Mouse (Mus musculus) embryonic facial prominence, embryonic 14.5 days (tissue): ENCODE results near the gene Fcgr2b. TPM values are rescaled to one million over a fixed set of nuclear protein-coding genes. Genes with fewer than 3 reads are reported as not detected.

Source experiments
- ATAC-seq: fragments of 200-750 bp; cut with Nextera tagmentation; 2 replicates; pipeline ENCODE4 v1.8.0; 2017; ENCODE audit warnings: low read depth, moderate number of reproducible peaks, moderate TSS enrichment
- DNase-seq: peaks from one replicate; pipeline ENCODE4 v3.0.0-alpha.2; 2015; ENCODE audit warnings: low spot score
- H3K27ac ChIP-seq: fragments of 300-500 bp; sonication (generic); replicated peaks from 2 replicates; pipeline ENCODE4 v1.5.1; 2014; ENCODE audit warnings: low read depth, mild to moderate bottlenecking, low read length, moderate library complexity
- H3K27me3 ChIP-seq: fragments of 300-500 bp; sonication (generic); replicated peaks from 2 replicates; pipeline ENCODE4 v1.6.1; 2014; ENCODE audit warnings: low read length; ENCODE audit not compliant: control insufficient read depth, insufficient read depth
- H3K36me3 ChIP-seq: fragments of 300-500 bp; sonication (generic); 2 replicates; pipeline ENCODE4 v1.6.1; 2014; ENCODE audit warnings: low read length, mixed read lengths; ENCODE audit not compliant: control insufficient read depth, insufficient read depth
- H3K4me1 ChIP-seq: fragments of 300-500 bp; sonication (generic); 2 replicates; pipeline ENCODE4 v1.6.1; 2014; ENCODE audit warnings: antibody characterized with exemption, low read length; ENCODE audit not compliant: control insufficient read depth, insufficient read depth
- H3K4me2 ChIP-seq: fragments of 300-500 bp; sonication (generic); 2 replicates; pipeline ENCODE4 v1.6.1; 2014; ENCODE audit warnings: low read depth, mild to moderate bottlenecking, low read length, moderate library complexity, mixed read lengths
- H3K4me3 ChIP-seq: fragments of 300-500 bp; sonication (generic); 2 replicates; pipeline ENCODE4 v1.5.1; 2014; ENCODE audit warnings: low read depth, mild to moderate bottlenecking, low read length
- H3K9ac ChIP-seq: fragments of 300-500 bp; sonication (generic); 2 replicates; pipeline ENCODE4 v1.6.1; 2014; ENCODE audit warnings: low read depth, mild to moderate bottlenecking, low read length, moderate library complexity, mixed read lengths
- H3K9me3 ChIP-seq: fragments of 300-500 bp; sonication (generic); 2 replicates; pipeline ENCODE4 v1.6.1; 2016; ENCODE audit warnings: low read length; ENCODE audit not compliant: control insufficient read depth
- WGBS: fragments of 180-500 bp; shearing (Covaris S2); extraction: QIAGEN DNeasy Blood & Tissue Kit; methylation state at CpG from one replicate; pipeline ENCODE4 v1.1.7; 2014; 5-methylcytosine and 5-hydroxymethylcytosine counted together
- polyA plus RNA-seq: library from polyadenylated mRNA; unstranded; fragments of >200 nt; fragmentation: Nextera tagmentation; extraction: Ambion mirVana; gene quantifications from 2 replicates; pipeline ENCODE4 v1.2.1, GENCODE M21; 2014

The Fcgr2b gene
- polyA plus RNA-seq, 1 experiment from 2014 or later: 3.2 TPM

- no peak overlapping the region for H3K27ac ChIP-seq
- H3K4me2 ChIP-seq: no peak overlapping the region
- no peaks in the 10 kb centered on the region for H3K36me3 ChIP-seq
- H3K4me3 ChIP-seq: no peak overlapping the region
- ATAC-seq: no peak
- 54% methylated on average over 4 of the region's 4 CpGs for WGBS
- H3K9me3 ChIP-seq: no peaks in the 10 kb centered on the region
- no peaks in the 10 kb centered on the region for H3K4me1 ChIP-seq
- no peak overlapping the region for H3K9ac ChIP-seq
- H3K27me3 ChIP-seq: no peaks in the 10 kb centered on the region
- DNase-seq: peak; percentile 6
These were observed 3.4 kb downstream of the Fcgr2b start for GRCm38 (mm10) chr1:170972936-170973335.

DNA sequence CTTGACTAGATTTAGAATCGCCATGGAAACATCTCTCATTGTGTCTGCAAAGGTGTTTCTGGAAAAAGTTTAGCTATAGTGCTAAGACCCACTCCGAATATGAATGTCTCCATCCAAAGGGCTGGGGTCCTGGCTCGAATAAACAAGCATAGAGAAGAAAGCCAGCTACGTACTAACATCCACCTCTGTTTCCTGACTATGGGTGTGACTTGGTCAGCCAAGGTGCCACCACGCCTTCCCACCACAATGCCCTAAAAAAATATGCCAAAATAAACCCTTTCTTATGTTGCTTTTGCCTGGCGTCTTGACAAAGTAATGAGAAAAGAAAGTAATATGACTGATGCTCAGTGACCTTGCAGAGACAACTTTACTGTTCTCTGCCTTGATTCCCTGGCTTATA, 3.9 kb downstream of the Fcgr2b start:
- no peaks in the 10 kb centered on the region for H3K36me3 ChIP-seq
- no peak overlapping the region for H3K4me2 ChIP-seq
- H3K9me3 ChIP-seq: no peaks in the 10 kb centered on the region
- no peaks in the 10 kb centered on the region for H3K27me3 ChIP-seq
- no peak overlapping the region for H3K4me3 ChIP-seq
- H3K27ac ChIP-seq: no peak overlapping the region
- no peak for DNase-seq
- no peaks in the 10 kb centered on the region for H3K4me1 ChIP-seq
- WGBS: 77% methylated on average over 6 of the region's 6 CpGs
- no peak for ATAC-seq
- H3K9ac ChIP-seq: no peak overlapping the region

- WGBS: 88% methylated on average over 1 of the region's 1 CpGs
- H3K9ac ChIP-seq: no peak overlapping the region
- ATAC-seq: no peak
These were observed 7.8 kb downstream of the Fcgr2b start for GRCm38 (mm10) chr1:170968576-170968975.

GRCm38 (mm10) chr1:170967581-170967980, 8.8 kb downstream of the Fcgr2b start:
- no peak overlapping the region for H3K4me3 ChIP-seq
- no peaks in the 10 kb centered on the region for H3K9me3 ChIP-seq
- H3K36me3 ChIP-seq: no peaks in the 10 kb centered on the region
- ATAC-seq (no peak), DNase-seq (peak; percentile 8)
- whole genome bisulfite sequencing: 83% methylated on average over 3 of the region's 3 CpGs
- no peak overlapping the region for H3K4me2 ChIP-seq
- no peak overlapping the region for H3K9ac ChIP-seq
- H3K27ac ChIP-seq: no peak overlapping the region
- 0 out of 2 replicates have a peak, but pooled peaks cover 4% of the 10 kb centered on the region for H3K4me1 ChIP-seq
- no peaks in the 10 kb centered on the region for H3K27me3 ChIP-seq

More at GRCm38 (mm10) chr1:170968576-170968975, 7.8 kb downstream of the Fcgr2b start:
- Histone ChIP-seq H3K4me2 (no peak overlapping the region), H3K4me1 (no peaks in the 10 kb centered on the region), H3K4me3 (no peak overlapping the region), H3K27ac (no peak overlapping the region), H3K9me3 (no peaks in the 10 kb centered on the region), H3K27me3 (no peaks in the 10 kb centered on the region), H3K36me3 (no peaks in the 10 kb centered on the region)
- DNase-seq: no peak

DNA sequence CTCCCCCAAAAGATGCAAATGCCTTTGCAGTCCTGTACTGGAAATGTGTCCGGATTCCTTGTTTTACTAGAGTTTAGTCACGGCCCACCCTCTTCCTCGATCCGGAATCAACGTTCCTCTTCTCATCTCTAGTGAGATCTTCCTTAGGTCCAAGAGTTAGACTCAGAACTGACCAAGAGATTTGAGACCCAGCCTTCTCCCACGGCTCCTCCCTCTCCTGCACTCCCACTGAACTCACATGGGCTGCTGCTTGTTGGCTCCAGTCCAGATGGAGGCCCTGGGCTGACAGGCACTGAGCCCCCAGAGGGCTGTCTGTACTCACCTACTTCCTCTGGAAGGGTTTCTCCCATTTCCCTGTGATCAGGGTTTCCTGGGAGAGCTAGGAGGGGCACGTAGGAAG, 13.3 kb downstream of the Fcgr2b start:
- ATAC-seq: no peak
- Histone ChIP-seq H3K27ac (no peak overlapping the region), H3K4me1 (0 out of 2 replicates have a peak, but pooled peaks cover 4% of the 10 kb centered on the region), H3K4me2 (no peak overlapping the region), H3K27me3 (no peaks in the 10 kb centered on the region), H3K9me3 (no peaks in the 10 kb centered on the region), H3K36me3 (no peaks in the 10 kb centered on the region), H3K9ac (no peak overlapping the region), H3K4me3 (no peak overlapping the region)
- DNase-seq: peak; percentile 46
- 71% methylated on average over 7 of the region's 7 CpGs for WGBS

DNA sequence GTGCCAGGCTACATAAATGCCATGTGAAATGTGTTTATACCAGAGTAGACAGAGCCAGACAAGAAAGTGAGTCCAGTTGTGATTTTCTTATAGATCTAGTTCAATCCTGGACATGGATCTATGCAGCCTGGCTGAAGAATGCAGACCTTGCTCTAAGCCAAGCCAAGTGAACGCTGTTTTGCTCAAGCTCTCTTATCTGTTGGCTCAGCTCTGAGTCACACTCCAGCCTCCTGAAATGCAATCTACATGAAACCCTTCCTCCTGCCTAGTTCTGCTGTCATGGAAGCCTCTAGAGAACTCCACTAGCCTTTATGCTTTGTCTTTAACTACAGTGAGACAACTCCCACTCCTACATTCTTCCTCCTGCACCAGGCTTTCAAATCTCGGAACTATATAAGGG, 14.0 kb downstream of the Fcgr2b start:
- Histone ChIP-seq H3K4me1 (0 out of 2 replicates have a peak, but pooled peaks cover 4% of the 10 kb centered on the region), H3K9me3 (no peaks in the 10 kb centered on the region), H3K9ac (no peak overlapping the region), H3K36me3 (no peaks in the 10 kb centered on the region), H3K4me3 (no peak overlapping the region), H3K27me3 (no peaks in the 10 kb centered on the region), H3K4me2 (no peak overlapping the region), H3K27ac (no peak overlapping the region)
- DNase-seq: peak; percentile 12
- WGBS: 64% methylated on average over 2 of the region's 2 CpGs
- no peak for ATAC-seq

DNA sequence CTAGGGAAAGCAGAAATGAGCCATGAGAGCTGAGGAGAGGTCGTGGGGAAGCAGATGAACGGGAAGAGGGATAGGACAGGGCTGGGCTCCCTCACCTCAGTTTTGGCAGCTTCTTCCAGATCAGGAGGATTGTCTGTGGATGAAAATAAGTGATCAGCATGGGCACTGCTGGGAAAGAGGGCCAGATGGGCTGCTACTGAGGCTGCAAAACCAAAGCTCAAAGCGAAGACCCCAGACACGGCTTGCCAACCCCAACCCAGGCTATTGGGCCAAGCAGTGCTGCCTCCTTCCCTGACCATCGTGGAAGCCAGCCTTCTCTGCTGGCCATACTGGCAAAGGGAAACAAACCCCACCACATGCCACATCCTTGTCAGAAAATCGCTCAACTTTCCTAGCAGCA, 15.2 kb downstream of the Fcgr2b start:
- no peak overlapping the region for H3K4me2 ChIP-seq
- no peaks in the 10 kb centered on the region for H3K9me3 ChIP-seq
- 76% methylated on average over 6 of the region's 6 CpGs for WGBS
- H3K36me3 ChIP-seq: no peaks in the 10 kb centered on the region
- DNase-seq: no peak
- no peak overlapping the region for H3K9ac ChIP-seq
- H3K4me1 ChIP-seq: 0 out of 2 replicates have a peak, but pooled peaks cover 4% of the 10 kb centered on the region
- ATAC-seq: no peak
- no peaks in the 10 kb centered on the region for H3K27me3 ChIP-seq
- no peak overlapping the region for H3K4me3 ChIP-seq
- no peak overlapping the region for H3K27ac ChIP-seq

DNA sequence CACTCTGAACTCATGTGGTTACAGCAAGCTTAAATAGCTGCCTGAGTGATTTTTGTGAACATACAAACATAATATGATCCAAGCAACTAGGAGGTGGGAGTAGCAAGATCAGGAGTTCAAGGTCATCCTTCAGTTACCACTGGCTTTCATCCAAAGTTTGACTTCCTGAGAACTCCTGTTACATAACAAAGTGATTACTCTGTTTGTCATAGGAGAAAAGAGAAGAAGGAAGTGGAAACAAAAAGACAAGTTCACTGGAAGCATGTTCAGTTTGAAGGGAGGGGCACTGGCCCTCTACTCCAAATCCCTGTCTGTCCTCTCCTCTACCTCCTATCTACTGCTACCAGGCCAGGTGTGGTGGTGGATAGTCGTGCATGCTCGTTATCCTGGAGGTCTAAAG, 16.6 kb downstream of the Fcgr2b start:
- Histone ChIP-seq H3K36me3 (no peaks in the 10 kb centered on the region), H3K27me3 (no peaks in the 10 kb centered on the region), H3K4me2 (no peak overlapping the region), H3K27ac (no peak overlapping the region), H3K4me3 (no peak overlapping the region), H3K4me1 (0 out of 2 replicates have a peak, but pooled peaks cover 4% of the 10 kb centered on the region), H3K9me3 (no peaks in the 10 kb centered on the region), H3K9ac (no peak overlapping the region)
- DNase-seq (peak; percentile 8), ATAC-seq (no peak)
- WGBS: 64% methylated on average over 2 of the region's 2 CpGs

GRCm38 (mm10) chr1:170958225-170958624, 18.1 kb downstream of the Fcgr2b start:
- no peak for ATAC-seq
- H3K9me3 ChIP-seq: no peaks in the 10 kb centered on the region
- no peaks in the 10 kb centered on the region for H3K27me3 ChIP-seq
- 0 out of 2 replicates have a peak, but pooled peaks cover 3% of the 10 kb centered on the region for H3K4me1 ChIP-seq
- WGBS: 53% methylated on average over 3 of the region's 3 CpGs
- no peak for DNase-seq
- no peak overlapping the region for H3K4me3 ChIP-seq
- no peak overlapping the region for H3K27ac ChIP-seq
- no peaks in the 10 kb centered on the region for H3K36me3 ChIP-seq
- no peak overlapping the region for H3K4me2 ChIP-seq
- H3K9ac ChIP-seq: no peak overlapping the region
